Mouse (Mus musculus) neural tube, embryonic 15.5 days (tissue): ENCODE results near the gene Ifnl3. TPM values are rescaled to one million over a fixed set of nuclear protein-coding genes. Genes with fewer than 3 reads are reported as not detected.

Experiments
- ATAC-seq: fragments of 200-750 bp; cut with Nextera tagmentation; 2 replicates; pipeline ENCODE4 v1.8.0; 2017; ENCODE audit warnings: mild to moderate bottlenecking, moderate TSS enrichment, moderate library complexity; ENCODE audit not compliant: low FRiP score
- H3K27ac ChIP-seq: fragments of 300-500 bp; sonication (generic); replicated peaks from 2 replicates; pipeline ENCODE4 v1.5.1; 2015; ENCODE audit warnings: mild to moderate bottlenecking, inconsistent platforms
- H3K27me3 ChIP-seq: fragments of 300-500 bp; sonication (generic); replicated peaks from 2 replicates; pipeline ENCODE4 v1.6.1; 2015; ENCODE audit warnings: inconsistent platforms
- H3K36me3 ChIP-seq: fragments of 300-500 bp; sonication (generic); 2 replicates; pipeline ENCODE4 v1.6.1; 2015; ENCODE audit warnings: inconsistent platforms
- H3K4me1 ChIP-seq: fragments of 300-500 bp; sonication (generic); 2 replicates; pipeline ENCODE4 v1.6.1; 2015; ENCODE audit warnings: inconsistent platforms
- H3K4me2 ChIP-seq: fragments of 300-500 bp; sonication (generic); 2 replicates; pipeline ENCODE4 v1.6.1; 2015; ENCODE audit warnings: inconsistent platforms, mild to moderate bottlenecking, moderate library complexity
- H3K4me3 ChIP-seq: fragments of 300-500 bp; sonication (generic); replicated peaks from 2 replicates; pipeline ENCODE4 v1.5.1; 2015; ENCODE audit warnings: mild to moderate bottlenecking, inconsistent platforms
- H3K9ac ChIP-seq: fragments of 300-500 bp; sonication (generic); replicated peaks from 2 replicates; pipeline ENCODE4 v1.6.1; 2015; ENCODE audit warnings: mild to moderate bottlenecking, inconsistent platforms
- H3K9me3 ChIP-seq: fragments of 300-500 bp; sonication (generic); replicated peaks from 2 replicates; pipeline ENCODE4 v1.6.1; 2016; ENCODE audit warnings: inconsistent platforms
- WGBS: fragments of 180-500 bp; shearing (Covaris S2); methylation state at CpG from one replicate; pipeline ENCODE4 v1.1.7; 2015; ENCODE audit warnings: mixed read lengths; 5-methylcytosine and 5-hydroxymethylcytosine counted together
- polyA plus RNA-seq: library from polyadenylated mRNA; unstranded; fragments of >200 nt; fragmentation: Nextera tagmentation; extraction: Ambion mirVana; gene quantifications from 2 replicates; pipeline ENCODE4 v1.2.1, GENCODE M21; 2015

Gene Ifnl3
- polyA plus RNA-seq, 1 experiment from 2014 or later, result not detected

DNA sequence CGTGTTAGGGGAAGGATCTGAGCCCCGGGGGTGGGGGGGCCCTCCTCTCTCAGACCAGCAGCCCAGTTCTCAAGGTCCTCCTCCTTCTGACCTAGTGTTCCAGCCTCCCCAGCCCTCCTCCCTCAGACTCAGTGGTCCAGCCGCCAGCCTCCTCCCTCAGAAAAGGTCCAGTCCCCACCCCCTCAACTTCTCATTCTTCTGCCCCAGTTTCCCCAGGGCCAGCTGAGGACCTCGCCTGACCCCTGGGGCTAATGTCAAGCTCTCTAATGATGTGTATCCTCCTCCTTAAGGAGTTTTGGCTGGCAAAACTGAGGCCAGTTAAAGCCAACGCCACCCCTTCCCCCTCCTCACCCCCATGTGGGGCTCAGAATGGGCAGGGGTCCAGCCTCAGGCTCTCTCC lies 24.5 kb downstream of the Ifnl3 start, which contains the start of gene Nccrp1:
Gene Nccrp1 (minus strand): TSS at position 101 of the 400 bp plus-strand sequence.
- peaks cover 43% of the 10 kb centered on the region for H3K27me3 ChIP-seq
- no peaks in the 10 kb centered on the region for H3K36me3 ChIP-seq
- peak within 1 kb of the TSS; percentile 36 for H3K4me3 ChIP-seq
- no peaks in the 10 kb centered on the region for H3K9me3 ChIP-seq
- WGBS, result 8% methylated on average over 4 of the region's 5 CpGs
- H3K4me2 ChIP-seq, result peak within 1 kb of the TSS; percentile 65
- ATAC-seq, result no peak
- H3K9ac ChIP-seq, result peak within 1 kb of the TSS; percentile 21
- H3K27ac ChIP-seq, result no peak within 1 kb of the TSS
- H3K4me1 ChIP-seq, result peaks cover 21% of the 10 kb centered on the region

DNA sequence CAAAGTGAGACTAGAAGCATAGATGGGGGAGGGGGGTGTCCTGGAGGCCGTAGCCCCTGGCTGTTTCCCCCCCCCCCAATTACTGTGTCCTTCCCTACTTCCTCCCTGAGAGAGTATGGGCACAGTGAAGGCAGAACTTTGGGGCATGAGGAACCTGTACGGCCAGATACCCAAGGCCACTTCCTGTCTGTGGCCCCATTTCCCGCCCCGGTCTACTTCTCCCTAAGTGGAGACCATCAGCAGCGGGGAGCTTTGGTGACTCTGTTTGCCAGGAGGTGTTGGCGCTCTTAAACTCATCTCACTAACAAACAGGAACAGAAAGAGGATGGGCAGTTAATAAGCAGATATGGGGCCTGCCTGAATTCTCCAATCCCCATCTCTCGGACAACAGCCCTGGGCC lies 25.0 kb downstream of the Ifnl3 start:
- no peaks in the 10 kb centered on the region for H3K9me3 ChIP-seq
- no peak overlapping the region for H3K9ac ChIP-seq
- no peak overlapping the region for H3K27ac ChIP-seq
- H3K27me3 ChIP-seq, result peaks cover 43% of the 10 kb centered on the region
- no peak overlapping the region for H3K4me2 ChIP-seq
- no peaks in the 10 kb centered on the region for H3K36me3 ChIP-seq
- no peak for ATAC-seq
- 74% methylated on average over 7 of the region's 7 CpGs for WGBS
- peaks cover 21% of the 10 kb centered on the region for H3K4me1 ChIP-seq
- no peak overlapping the region for H3K4me3 ChIP-seq

DNA sequence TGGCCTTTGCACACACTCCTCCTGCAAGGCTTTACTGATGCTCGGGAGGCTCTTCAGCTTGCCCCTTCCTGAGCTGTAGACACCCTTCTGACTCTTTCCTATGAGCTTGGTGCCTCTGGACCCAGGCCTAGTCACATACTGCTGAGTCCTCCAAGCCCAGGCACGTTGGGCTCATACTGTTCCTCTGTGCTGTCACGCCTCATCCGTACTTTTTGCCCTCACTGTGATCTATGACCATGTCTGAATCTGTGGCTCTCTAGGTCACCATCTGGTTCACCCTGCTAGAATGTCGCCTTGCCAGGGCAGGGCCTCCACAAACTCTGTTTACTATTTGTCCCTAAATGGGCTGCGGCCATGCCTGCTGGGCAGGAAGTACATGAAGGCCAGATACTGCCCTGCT lies 30.4 kb downstream of the Ifnl3 start:
- no peaks in the 10 kb centered on the region for H3K9me3 ChIP-seq
- H3K27me3 ChIP-seq, result peaks cover under 1% of the 10 kb centered on the region; the same call in 1 of the 2 replicates
- H3K4me2 ChIP-seq, result no peak overlapping the region
- H3K36me3 ChIP-seq, result no peaks in the 10 kb centered on the region
- no peak overlapping the region for H3K4me3 ChIP-seq
- no peak for ATAC-seq
- H3K4me1 ChIP-seq, result 0 out of 2 replicates have a peak, but pooled peaks cover 3% of the 10 kb centered on the region
- 89% methylated on average over 6 of the region's 6 CpGs for WGBS
- no peak overlapping the region for H3K9ac ChIP-seq
- no peak overlapping the region for H3K27ac ChIP-seq

DNA sequence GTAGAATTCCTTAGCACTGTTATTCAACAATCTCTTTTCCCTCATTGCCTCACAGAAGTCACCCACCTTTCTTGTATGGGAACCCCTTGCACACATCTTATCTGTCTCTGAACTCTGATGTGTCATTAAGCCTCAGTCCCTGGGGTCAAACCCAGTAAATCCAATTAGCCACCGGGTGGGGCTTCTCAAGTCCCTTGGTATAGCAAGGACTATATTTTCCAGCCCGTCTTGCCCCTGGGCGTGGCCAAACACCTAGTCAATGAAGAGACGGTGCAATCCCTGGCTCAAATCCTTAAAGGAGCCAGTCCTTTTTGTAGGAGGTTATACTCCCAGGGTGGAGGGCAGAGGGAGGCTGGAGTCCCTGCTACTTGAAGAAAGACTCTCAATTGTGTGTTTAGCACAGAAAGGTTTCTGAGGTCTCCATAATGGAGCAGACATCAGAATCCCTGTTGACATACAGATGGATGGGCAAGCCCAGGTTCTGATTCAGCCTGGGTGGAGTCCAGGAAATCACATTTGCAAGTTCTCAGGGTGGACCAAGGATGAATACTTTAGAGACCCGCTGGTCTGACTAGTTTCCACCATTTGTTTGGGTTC lies 33.4 kb downstream of the Ifnl3 start:
- 24% methylated on average over 5 of the region's 5 CpGs for WGBS
- no peak for ATAC-seq
- Histone ChIP-seq H3K36me3 (peaks cover 15% of the 10 kb centered on the region), H3K9ac (no peak overlapping the region), H3K27ac (no peak overlapping the region), H3K9me3 (no peaks in the 10 kb centered on the region), H3K4me1 (0 out of 2 replicates have a peak, but pooled peaks cover 3% of the 10 kb centered on the region), H3K4me3 (no peak overlapping the region), H3K27me3 (no peaks in the 10 kb centered on the region), H3K4me2 (no peak overlapping the region)

DNA sequence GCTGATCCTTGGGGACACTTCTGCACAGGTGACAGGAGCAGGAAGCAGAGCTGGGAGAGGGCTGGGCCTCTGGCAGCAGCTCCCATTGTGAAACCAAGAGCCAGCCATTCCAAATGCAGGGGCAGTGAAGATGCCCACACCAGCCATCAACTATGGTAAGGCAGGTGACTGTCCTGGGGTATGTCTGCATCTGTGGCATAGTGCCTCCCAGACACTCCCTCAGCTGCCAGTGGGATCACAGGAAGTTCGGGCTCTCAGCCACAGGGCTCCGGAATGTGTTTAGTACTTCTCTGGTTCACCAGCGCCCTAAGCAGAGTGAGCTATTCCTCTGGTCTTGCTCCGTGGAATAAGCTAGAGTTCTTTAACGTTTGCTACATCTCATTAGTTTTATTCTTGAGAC lies 34.4 kb downstream of the Ifnl3 start:
- Histone ChIP-seq H3K4me2 (no peak overlapping the region), H3K27ac (no peak overlapping the region), H3K9me3 (no peaks in the 10 kb centered on the region), H3K27me3 (no peaks in the 10 kb centered on the region), H3K4me1 (0 out of 2 replicates have a peak, but pooled peaks cover 3% of the 10 kb centered on the region), H3K4me3 (no peak overlapping the region), H3K9ac (no peak overlapping the region), H3K36me3 (peaks cover 17% of the 10 kb centered on the region)
- WGBS, result 73% methylated on average over 5 of the region's 5 CpGs
- ATAC-seq, result no peak

DNA sequence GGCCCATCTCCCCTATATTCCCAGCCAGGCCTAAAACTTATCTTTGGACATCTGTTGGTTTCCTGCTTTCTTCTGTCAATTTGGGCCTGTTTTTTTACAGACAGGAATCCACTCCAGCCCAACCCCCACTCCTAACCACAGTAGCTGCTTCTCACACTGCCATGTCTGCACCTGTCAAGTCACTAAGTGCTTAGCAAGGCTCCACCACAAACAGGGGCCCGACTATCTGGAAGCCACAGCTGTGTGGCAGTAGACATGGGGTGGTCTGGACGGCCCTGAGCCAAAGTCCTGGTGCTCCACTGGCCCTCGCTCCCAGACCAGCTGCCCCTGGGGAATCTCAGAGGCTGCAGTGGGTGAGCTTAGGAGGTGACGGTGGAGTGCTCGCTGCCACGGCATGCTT lies 35.1 kb downstream of the Ifnl3 start:
- Histone ChIP-seq H3K36me3 (peaks cover 23% of the 10 kb centered on the region), H3K9ac (no peak overlapping the region), H3K27ac (no peak overlapping the region), H3K4me2 (no peak overlapping the region), H3K4me3 (no peak overlapping the region), H3K9me3 (no peaks in the 10 kb centered on the region), H3K27me3 (no peaks in the 10 kb centered on the region), H3K4me1 (0 out of 2 replicates have a peak, but pooled peaks cover 3% of the 10 kb centered on the region)
- 81% methylated on average over 6 of the region's 6 CpGs for WGBS
- ATAC-seq, result no peak

DNA sequence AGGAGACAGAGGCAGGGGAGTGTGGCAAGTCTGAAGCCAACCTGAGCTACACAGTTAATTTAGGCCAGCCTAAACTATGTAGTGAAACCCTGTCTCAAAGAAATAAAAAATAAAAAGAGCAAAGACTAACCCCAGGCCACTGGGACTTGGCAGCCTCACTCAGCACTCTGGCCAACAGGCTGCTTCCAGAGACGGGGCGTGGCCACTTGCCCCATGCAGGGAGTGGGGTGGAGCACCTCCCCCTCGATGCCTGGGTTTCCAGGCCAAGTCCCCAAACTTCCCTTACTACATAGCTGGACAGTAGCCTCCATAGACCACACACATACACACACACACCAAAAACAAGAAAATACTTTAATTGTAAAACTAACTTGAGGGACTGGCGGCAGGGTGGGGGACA lies 35.9 kb downstream of the Ifnl3 start:
- no peak overlapping the region for H3K27ac ChIP-seq
- no peak for ATAC-seq
- H3K4me1 ChIP-seq, result 0 out of 2 replicates have a peak, but pooled peaks cover 3% of the 10 kb centered on the region
- H3K27me3 ChIP-seq, result no peaks in the 10 kb centered on the region
- H3K4me3 ChIP-seq, result no peak overlapping the region
- no peaks in the 10 kb centered on the region for H3K9me3 ChIP-seq
- H3K36me3 ChIP-seq, result peaks cover 24% of the 10 kb centered on the region
- H3K9ac ChIP-seq, result no peak overlapping the region
- 58% methylated on average over 4 of the region's 4 CpGs for WGBS
- H3K4me2 ChIP-seq, result no peak overlapping the region

DNA sequence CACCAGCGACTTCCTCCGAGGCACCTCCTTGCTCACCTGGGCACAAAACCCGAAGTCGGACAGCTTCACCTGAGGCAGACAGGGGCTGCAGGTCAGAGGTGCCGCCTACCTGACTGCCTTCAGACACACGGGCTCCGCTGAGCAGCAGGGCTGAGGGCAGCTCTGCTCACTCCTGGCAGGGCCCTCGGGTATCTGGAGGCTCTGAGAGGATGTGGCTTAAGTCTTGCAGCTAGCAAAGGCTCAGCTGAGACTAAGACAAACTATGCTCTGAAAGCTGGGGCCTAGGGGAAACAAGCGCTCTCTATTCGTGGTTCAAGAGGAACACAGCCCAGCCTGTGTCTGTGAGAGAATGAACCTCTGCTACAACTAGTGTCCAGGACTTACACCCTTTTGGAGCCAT lies 38.2 kb downstream of the Ifnl3 start:
- 0 out of 2 replicates have a peak, but pooled peaks cover 4% of the 10 kb centered on the region for H3K4me1 ChIP-seq
- H3K4me3 ChIP-seq, result no peak overlapping the region
- WGBS, result 93% methylated on average over 10 of the region's 10 CpGs
- H3K36me3 ChIP-seq, result peaks cover 38% of the 10 kb centered on the region
- H3K9me3 ChIP-seq, result no peaks in the 10 kb centered on the region
- no peaks in the 10 kb centered on the region for H3K27me3 ChIP-seq
- ATAC-seq, result no peak
- H3K27ac ChIP-seq, result no peak overlapping the region
- no peak overlapping the region for H3K9ac ChIP-seq
- no peak overlapping the region for H3K4me2 ChIP-seq

DNA sequence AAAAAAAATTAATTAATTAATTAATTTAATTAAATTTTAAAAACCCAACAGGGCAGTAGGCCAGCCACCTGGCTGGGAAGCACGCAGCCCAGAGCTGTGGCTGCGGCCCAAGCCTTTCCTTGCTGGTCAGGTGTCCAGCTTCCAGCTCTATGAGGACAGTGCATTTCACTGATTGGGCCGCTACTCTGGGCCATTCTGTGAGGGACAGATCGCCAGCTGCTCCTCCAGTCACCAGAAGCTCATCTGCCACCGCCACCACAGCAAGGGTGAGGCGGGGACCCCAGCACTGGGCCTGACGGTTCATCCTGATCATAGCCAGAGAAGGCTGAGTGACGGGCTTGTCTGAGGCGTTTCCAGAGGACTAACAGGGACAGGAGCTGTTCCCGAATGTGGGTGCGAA lies 39.3 kb downstream of the Ifnl3 start:
- WGBS, result 92% methylated on average over 11 of the region's 11 CpGs
- ATAC-seq, result no peak
- peaks cover 48% of the 10 kb centered on the region for H3K36me3 ChIP-seq
- H3K27ac ChIP-seq, result no peak overlapping the region
- H3K27me3 ChIP-seq, result no peaks in the 10 kb centered on the region
- no peak overlapping the region for H3K9ac ChIP-seq
- no peak overlapping the region for H3K4me2 ChIP-seq
- 0 out of 2 replicates have a peak, but pooled peaks cover 2% of the 10 kb centered on the region for H3K4me1 ChIP-seq
- H3K9me3 ChIP-seq, result no peaks in the 10 kb centered on the region
- no peak overlapping the region for H3K4me3 ChIP-seq

DNA sequence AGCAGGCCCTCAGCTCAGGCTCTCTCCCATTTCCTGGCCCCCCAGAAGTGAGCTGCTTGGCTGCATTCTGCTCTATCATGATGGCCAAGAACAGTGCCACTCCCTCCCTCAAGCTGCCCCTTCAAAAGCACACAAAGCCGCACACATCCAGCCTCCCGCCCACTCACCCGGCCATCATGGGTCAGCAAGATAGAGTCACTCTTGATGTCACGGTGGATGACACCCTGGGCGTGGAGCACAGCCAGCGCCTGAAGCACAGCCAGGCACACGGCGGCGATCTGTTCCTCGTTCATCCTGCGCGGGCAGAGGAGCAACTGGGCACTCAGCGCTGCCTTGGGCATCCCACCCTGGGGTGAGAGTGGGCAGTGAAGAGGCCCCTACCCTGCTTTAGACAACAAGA lies 39.7 kb downstream of the Ifnl3 start:
- Histone ChIP-seq H3K4me1 (0 out of 2 replicates have a peak, but pooled peaks cover 2% of the 10 kb centered on the region), H3K9me3 (no peaks in the 10 kb centered on the region), H3K9ac (no peak overlapping the region), H3K36me3 (peaks cover 52% of the 10 kb centered on the region), H3K4me3 (no peak overlapping the region), H3K27me3 (no peaks in the 10 kb centered on the region), H3K27ac (no peak overlapping the region), H3K4me2 (no peak overlapping the region)
- ATAC-seq, result no peak
- WGBS, result 95% methylated on average over 13 of the region's 13 CpGs

DNA sequence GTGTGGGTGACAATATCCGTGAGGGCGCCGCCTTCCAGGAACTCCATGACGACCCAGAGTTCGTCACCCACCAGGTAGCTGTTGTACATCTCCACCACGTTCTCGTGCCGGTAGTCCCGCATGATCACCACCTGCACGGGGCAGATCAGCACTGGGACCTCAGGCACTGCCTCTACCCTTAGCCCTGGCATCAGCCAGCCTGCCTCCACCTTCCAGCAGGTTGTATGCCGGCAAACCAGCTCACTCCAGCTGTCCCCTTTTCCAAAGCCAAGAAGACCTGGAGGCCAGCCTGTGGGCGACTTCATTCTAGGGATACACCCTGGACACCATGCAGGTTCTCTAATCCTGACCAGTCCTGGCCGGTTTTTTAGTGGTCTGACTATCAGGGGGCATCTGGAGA lies 40.3 kb downstream of the Ifnl3 start:
- 97% methylated on average over 13 of the region's 13 CpGs for whole genome bisulfite sequencing
- Histone ChIP-seq H3K36me3 (peaks cover 57% of the 10 kb centered on the region), H3K27me3 (no peaks in the 10 kb centered on the region), H3K4me2 (no peak overlapping the region), H3K4me3 (no peak overlapping the region), H3K4me1 (0 out of 2 replicates have a peak, but pooled peaks cover 2% of the 10 kb centered on the region), H3K9me3 (no peaks in the 10 kb centered on the region), H3K9ac (no peak overlapping the region), H3K27ac (no peak overlapping the region)
- no peak for ATAC-seq

DNA sequence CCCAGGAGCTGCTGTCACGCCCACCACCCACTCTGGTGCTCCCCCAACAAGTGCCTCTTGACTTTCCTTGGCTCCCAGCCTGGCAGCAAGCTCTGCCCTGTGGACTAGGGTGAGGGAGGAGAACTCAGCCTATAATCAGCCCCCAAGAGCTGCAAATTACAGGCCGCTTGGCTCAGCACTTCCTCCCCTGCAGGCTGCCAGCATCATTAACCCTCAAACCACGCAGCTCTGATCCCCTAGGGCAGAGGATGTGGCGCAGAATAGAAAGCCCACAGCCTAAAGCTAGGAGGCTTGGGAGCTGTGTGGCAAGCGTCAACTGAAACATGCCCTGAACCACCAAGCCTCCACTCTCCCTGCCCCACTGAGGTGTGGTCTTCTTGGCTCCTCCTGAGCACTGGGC lies 42.8 kb downstream of the Ifnl3 start:
- no peak overlapping the region for H3K9ac ChIP-seq
- ATAC-seq, result no peak
- H3K27ac ChIP-seq, result no peak overlapping the region
- H3K4me1 ChIP-seq, result peaks cover 7% of the 10 kb centered on the region
- no peak overlapping the region for H3K4me3 ChIP-seq
- WGBS, result 71% methylated on average over 5 of the region's 5 CpGs
- H3K9me3 ChIP-seq, result no peaks in the 10 kb centered on the region
- peaks cover 50% of the 10 kb centered on the region for H3K36me3 ChIP-seq
- H3K4me2 ChIP-seq, result no peak overlapping the region
- no peaks in the 10 kb centered on the region for H3K27me3 ChIP-seq
